Mouse (Mus musculus): Measurements from ENCODE around the gene Slc25a29. TPM values are rescaled to one million over a fixed set of nuclear protein-coding genes. Genes with fewer than 3 reads are reported as not detected.

Slc25a29 gene
- polyA plus RNA-seq (2012; rRNA removed) = 2.8 TPM in 2 replicates

GRCm38 (mm10) chr12:108835840-108836409 lies at the start of gene Slc25a29, which contains the start of gene Slc25a47:
Gene Slc25a29 (minus strand): TSS chr12:108835883.
Gene Slc25a47 (plus strand): TSS chr12:108836046.

DNA sequence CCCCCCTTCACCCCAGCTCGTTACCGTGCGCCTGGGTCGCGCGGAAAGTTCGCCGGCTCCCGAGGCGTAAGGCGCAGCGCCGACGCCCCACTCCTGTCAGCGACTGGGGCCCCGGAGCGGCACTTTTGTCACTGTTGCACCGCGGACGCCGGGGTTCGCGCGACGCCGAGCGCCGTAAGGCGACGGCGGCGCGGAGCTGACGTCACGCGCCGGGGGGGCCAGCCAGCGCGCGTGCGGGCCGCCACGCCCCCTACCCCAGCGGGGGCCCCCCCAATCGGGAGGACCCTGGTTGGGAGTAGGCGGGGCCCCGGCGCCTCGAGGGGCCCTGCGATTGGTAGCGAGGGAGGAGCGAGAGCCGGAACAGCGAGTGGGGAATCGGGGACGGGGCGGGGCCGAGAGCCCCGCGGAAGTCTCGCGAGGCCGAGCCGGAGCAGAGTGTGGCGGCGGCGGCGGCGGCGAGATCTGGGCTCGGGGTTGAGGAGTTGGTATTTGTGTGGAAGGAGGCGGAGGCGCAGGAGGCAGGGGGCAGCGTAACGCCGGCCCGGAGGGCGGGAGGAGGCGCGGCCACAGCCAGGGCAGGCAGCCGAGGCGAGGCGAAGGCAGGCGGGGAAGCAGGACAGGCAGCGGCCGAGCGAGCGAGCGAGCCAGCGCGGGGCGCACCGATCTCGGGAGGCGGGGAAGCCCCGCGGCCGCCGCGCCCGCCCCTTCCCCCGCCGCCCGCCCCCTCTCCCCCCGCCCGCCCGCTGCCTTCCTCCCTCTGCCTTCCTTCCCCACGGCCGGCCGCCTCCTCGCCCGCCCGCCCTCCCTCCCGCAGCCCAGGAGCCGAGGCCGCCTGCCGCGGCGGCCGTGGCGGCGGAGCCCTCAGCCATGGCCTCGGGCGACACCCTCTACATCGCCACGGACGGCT lies 42.9 kb downstream of the Slc25a29 start, which contains the start of gene Yy1:
Yy1 (plus strand) TSS at position 428 of the 907 bp plus-strand sequence.

Other genes with a start within 250 kb of the Slc25a29 start
- gene Degs2, start 133.6 kb downstream of the Slc25a29 start, polyA plus RNA-seq (2012; rRNA removed) = 0.08 and 0.12 TPM in 2 replicates
- gene Yy1, start 42.9 kb downstream of the Slc25a29 start, polyA plus RNA-seq (2012; rRNA removed) = 8.7 and 11.1 TPM in 2 replicates
- 90.3 and 111 TPM in 2 replicates for gene Slc25a47, start 163 bp upstream of the Slc25a29 start, polyA plus RNA-seq (2012; rRNA removed)
- 2.9 and 3.7 TPM in 2 replicates for gene Wdr25, start 57.7 kb upstream of the Slc25a29 start, polyA plus RNA-seq (2012; rRNA removed)
- gene Wars, start 58.3 kb upstream of the Slc25a29 start, polyA plus RNA-seq (2012; rRNA removed) = 15.0 and 15.5 TPM in 2 replicates
- gene Begain, start 232.3 kb upstream of the Slc25a29 start, polyA plus RNA-seq (2012; rRNA removed) = 0.66 and 0.79 TPM in 2 replicates